Mouse (Mus musculus) MEL (cell line): ENCODE results near the gene Mrpl46. TPM values are rescaled to one million over a fixed set of nuclear protein-coding genes. Genes with fewer than 3 reads are reported as not detected.

Source experiments
- DNase-seq: peaks from one replicate; pipeline ENCODE4 v3.0.0; 2011; ENCODE audit warnings: low read depth, low spot score
- H3K27ac ChIP-seq: 2 replicates; pipeline ENCODE4 v1.5.1; 2012; ENCODE audit warnings: low read depth, mild to moderate bottlenecking, control low read depth, low read length, moderate library complexity; ENCODE audit not compliant: control insufficient read depth
- H3K27me3 ChIP-seq, 2 experiments: fragments of 150-350 bp in 1 of 2; sonication (generic) in 1 of 2; 2 replicates each; pipeline ENCODE4 v1.6.1; 2012; ENCODE audit warnings: low read length in 2 of 2, mild to moderate bottlenecking in 2 of 2, improper control_type of control experiment in 1 of 2, moderate library complexity in 1 of 2; ENCODE audit not compliant: insufficient read depth in 2 of 2, control insufficient read depth in 1 of 2
- H3K36me3 ChIP-seq, 2 experiments: 2 replicates each; pipeline ENCODE4 v1.6.1; 2012 to 2014; ENCODE audit warnings: low read length in 2 of 2, improper control_type of control experiment in 1 of 2, inconsistent platforms in 1 of 2, mild to moderate bottlenecking in 1 of 2; ENCODE audit not compliant: insufficient read depth in 2 of 2, control insufficient read depth in 1 of 2
- H3K4me1 ChIP-seq, 2 experiments: fragments of 150-350 bp in 1 of 2; sonication (generic) in 1 of 2; 2 replicates each; pipeline ENCODE4 v1.6.1; 2012; ENCODE audit warnings: low read length in 2 of 2, improper control_type of control experiment in 1 of 2, mild to moderate bottlenecking in 1 of 2; ENCODE audit not compliant: insufficient read depth in 2 of 2, control insufficient read depth in 1 of 2
- H3K4me3 ChIP-seq, 2 experiments: fragments of 150-350 bp in 1 of 2; sonication (generic) in 1 of 2; 2 replicates each; pipeline ENCODE4 v1.5.1; 2012; ENCODE audit warnings: low read depth in 2 of 2, low read length in 2 of 2, mild to moderate bottlenecking in 2 of 2, moderate library complexity in 2 of 2, control low read depth in 1 of 2, improper control_type of control experiment in 1 of 2; ENCODE audit not compliant: control insufficient read depth in 1 of 2, insufficient read depth in 1 of 2
- H3K79me2 ChIP-seq: 2 replicates; pipeline ENCODE4 v1.6.1; 2012; ENCODE audit warnings: mild to moderate bottlenecking, low read length, moderate library complexity; ENCODE audit not compliant: control insufficient read depth, poor library complexity, insufficient read depth
- H3K9ac ChIP-seq: 2 replicates; pipeline ENCODE4 v1.6.1; 2012; ENCODE audit warnings: low read depth, mild to moderate bottlenecking, control low read depth, low read length, moderate library complexity; ENCODE audit not compliant: control insufficient read depth, poor library complexity, severe bottlenecking
- H3K9me3 ChIP-seq: fragments of 150-350 bp; sonication (generic); replicated peaks from 2 replicates; pipeline ENCODE4 v1.6.1; 2012; ENCODE audit warnings: mild to moderate bottlenecking, low read length, improper control_type of control experiment, moderate library complexity; ENCODE audit not compliant: insufficient read depth
- CTCF ChIP-seq, 3 experiments: IDR thresholded peaks in 2 of 3; conservative IDR thresholded peaks in 1 of 3; 2 replicates each; pipeline ENCODE4 v1.5.1; 2011 to 2012; ENCODE audit warnings: low read length in 3 of 3, low read depth in 2 of 3, mild to moderate bottlenecking in 2 of 3, improper control_type of control experiment in 1 of 3, inconsistent platforms in 1 of 3, mixed read lengths in 1 of 3, moderate library complexity in 1 of 3; ENCODE audit not compliant: control insufficient read depth in 1 of 3, insufficient read depth in 1 of 3, poor library complexity in 1 of 3, severe bottlenecking in 1 of 3
- E2F4 ChIP-seq: IDR thresholded peaks from 2 replicates; pipeline ENCODE4 v1.6.1; 2011; ENCODE audit warnings: low read depth, low read length, improper control_type of control experiment, borderline replicate concordance
- GATA1 ChIP-seq: IDR thresholded peaks from 2 replicates; pipeline ENCODE4 v1.6.1; 2011; ENCODE audit warnings: low read depth, low read length, improper control_type of control experiment
- JUND ChIP-seq: IDR thresholded peaks from 2 replicates; pipeline ENCODE4 v1.6.1; 2011; ENCODE audit warnings: low read depth, mild to moderate bottlenecking, improper control_type of control experiment, low read length
- MAFK ChIP-seq: IDR thresholded peaks from 2 replicates; pipeline ENCODE4 v1.6.1; 2011; ENCODE audit warnings: low read depth, mild to moderate bottlenecking, low read length, improper control_type of control experiment, borderline replicate concordance
- MAZ ChIP-seq: IDR thresholded peaks from 2 replicates; pipeline ENCODE4 v1.6.1; 2012; ENCODE audit warnings: low read depth, mild to moderate bottlenecking, inconsistent platforms, low read length, improper control_type of control experiment
- MXI1 ChIP-seq: IDR thresholded peaks from 2 replicates; pipeline ENCODE4 v1.6.1; 2011; ENCODE audit warnings: mild to moderate bottlenecking, low read depth, low read length, improper control_type of control experiment
- MYB ChIP-seq: IDR thresholded peaks from 2 replicates; pipeline ENCODE4 v1.6.1; 2011; ENCODE audit warnings: mild to moderate bottlenecking, low read depth, low read length, improper control_type of control experiment
- NRF1 ChIP-seq: IDR thresholded peaks from 2 replicates; pipeline ENCODE4 v1.6.1; 2014; ENCODE audit warnings: low read depth, mild to moderate bottlenecking, inconsistent platforms, low read length, improper control_type of control experiment, moderate library complexity; ENCODE audit not compliant: poor library complexity, insufficient read depth, severe bottlenecking
- RAD21 ChIP-seq: IDR thresholded peaks from 2 replicates; pipeline ENCODE4 v1.6.1; 2011; ENCODE audit warnings: mild to moderate bottlenecking, low read depth, low read length, improper control_type of control experiment
- SIN3A ChIP-seq: IDR thresholded peaks from 2 replicates; pipeline ENCODE4 v1.6.1; 2012; ENCODE audit warnings: low read length, improper control_type of control experiment, inconsistent platforms
- TCF12 ChIP-seq: IDR thresholded peaks from 2 replicates; pipeline ENCODE4 v1.6.1; 2014; ENCODE audit warnings: low read depth, mild to moderate bottlenecking, inconsistent platforms, low read length, improper control_type of control experiment, moderate library complexity
- UBTF ChIP-seq: IDR thresholded peaks from 2 replicates; pipeline ENCODE4 v1.6.1; 2012; ENCODE audit warnings: low read depth, mild to moderate bottlenecking, inconsistent platforms, low read length, improper control_type of control experiment, moderate library complexity, borderline replicate concordance; ENCODE audit not compliant: insufficient read depth
- USF1 ChIP-seq: IDR thresholded peaks from 2 replicates; pipeline ENCODE4 v1.6.1; 2014; ENCODE audit warnings: low read depth, mild to moderate bottlenecking, inconsistent platforms, low read length, improper control_type of control experiment, moderate library complexity
- ZC3H11A ChIP-seq: IDR thresholded peaks from 2 replicates; pipeline ENCODE4 v1.6.1; 2012; ENCODE audit warnings: low read depth, mild to moderate bottlenecking, inconsistent platforms, low read length, improper control_type of control experiment
- ZMIZ1 ChIP-seq: IDR thresholded peaks from 2 replicates; pipeline ENCODE4 v1.6.1; 2012; ENCODE audit warnings: low read depth, mild to moderate bottlenecking, inconsistent platforms, low read length, improper control_type of control experiment, moderate library complexity
- ZNF384 ChIP-seq: IDR thresholded peaks from 2 replicates; pipeline ENCODE4 v1.6.1; 2012; ENCODE audit warnings: low read depth, mild to moderate bottlenecking, inconsistent platforms, low read length, improper control_type of control experiment
- polyA plus RNA-seq, 2 experiments: library from polyadenylated mRNA; stranded (reverse) in 1 of 2; unstranded in 1 of 2; fragments of >175 nt in 1 of 2; fragments of >200 nt in 1 of 2; gene quantifications; 2 replicates each; pipeline versions ENCODE4 v1.2.1 to v1.2.4; 2012; ENCODE audit warnings: low replicate concordance in 2 of 2, low read depth in 1 of 2; ENCODE audit not compliant: insufficient read length in 2 of 2, insufficient read depth in 1 of 2, missing spikeins in 1 of 2
- total RNA-seq: library from RNA; depleted of rRNA; stranded (reverse); fragments of 300-350 nt; gene quantifications from 2 replicates; pipeline ENCODE4 v1.2.3, GENCODE M21; 2012

Mrpl46 gene
- total and polyA plus RNA-seq, 3 experiments: 67.2 to 70.8 TPM; not detected in 1

DNA sequence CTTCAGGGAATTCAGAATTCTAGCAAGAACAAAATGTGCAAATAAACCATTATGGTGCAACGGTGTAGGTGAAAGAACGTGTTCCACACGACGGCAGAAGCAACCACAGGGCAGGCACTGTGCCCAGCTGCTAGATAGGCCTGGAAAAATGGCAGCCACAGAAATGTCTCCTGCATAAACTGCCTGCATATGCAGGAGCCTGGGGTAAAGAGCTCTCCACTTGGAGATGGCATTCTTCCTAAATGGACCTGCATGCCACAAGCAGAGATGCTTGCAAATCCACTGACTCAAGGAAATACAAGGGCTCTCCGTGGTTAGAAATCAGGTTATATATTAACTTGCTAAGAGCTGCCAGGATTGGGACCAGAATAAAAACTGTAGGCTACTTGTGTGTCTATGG, 4.6 kb downstream of the Mrpl46 start:
- Histone ChIP-seq H3K9ac (no peak overlapping the region), H3K4me3 (no peak overlapping the region), H3K27me3 (no peaks in the 10 kb centered on the region), H3K9me3 (no peaks in the 10 kb centered on the region), H3K4me1 (no peaks in the 10 kb centered on the region; a peak in 2 of 4 replicates), H3K36me3 (peaks cover 4 to 5% of the 10 kb centered on the region in 2 experiments), H3K27ac (no peak overlapping the region), H3K79me2 (peaks cover 14% of the 10 kb centered on the region)
- DNase-seq: no peak
- TF ChIP-seq E2F4 (no peak), RAD21 (no peak), USF1 (no peak), NRF1 (no peak), CTCF (IDR thresholded peaks at IDR 0.05 in 2 of 3, conservative IDR thresholded peaks at IDR 0.05 in 1 of 3; ENCODE audit: control insufficient read depth in 1 of 3, insufficient read depth in 1 of 3, low read depth in 2 of 3, low read length in 3 of 3, poor library complexity in 1 of 3, severe bottlenecking in 1 of 3) (no peak), ZNF384 (no peak), MYB (no peak), UBTF (no peak), ZMIZ1 (no peak), ZC3H11A (no peak), MAFK (no peak)

DNA sequence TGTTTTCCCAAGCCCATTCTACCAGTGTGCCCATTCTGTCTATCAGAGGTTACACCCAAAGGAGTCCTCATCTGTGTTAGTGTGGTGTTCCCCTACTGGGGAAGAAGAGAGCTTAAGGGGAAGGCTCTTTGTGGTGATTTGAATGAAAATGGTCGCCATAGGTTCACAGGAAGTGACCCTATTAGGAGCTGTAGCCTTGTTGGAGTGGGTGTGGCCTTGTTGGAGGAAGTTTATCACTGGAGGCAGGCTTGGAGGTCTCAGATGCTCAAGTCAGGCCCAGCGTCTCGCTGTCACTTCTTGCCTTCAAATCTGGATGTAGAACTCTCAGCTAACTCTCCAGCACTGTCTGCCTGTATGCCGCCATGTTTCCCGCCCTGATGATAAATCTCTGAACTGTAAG, 12.4 kb downstream of the Mrpl46 start:
- no peaks in the 10 kb centered on the region for H3K4me1 ChIP-seq
- no peak for TF ChIP-seq MAFK
- TF ChIP-seq GATA1: no peak
- no peak for TF ChIP-seq RAD21
- TF ChIP-seq MXI1: no peak
- no peak for TF ChIP-seq ZMIZ1
- no peak for TF ChIP-seq MAZ
- TF ChIP-seq NRF1: no peak
- no peak for TF ChIP-seq CTCF (IDR thresholded peaks at IDR 0.05 in 2 of 3, conservative IDR thresholded peaks at IDR 0.05 in 1 of 3; ENCODE audit: control insufficient read depth in 1 of 3, insufficient read depth in 1 of 3, low read depth in 2 of 3, low read length in 3 of 3, poor library complexity in 1 of 3, severe bottlenecking in 1 of 3)
- TF ChIP-seq TCF12: no peak
- TF ChIP-seq SIN3A: no peak
- no peak for TF ChIP-seq MYB
- no peak for TF ChIP-seq USF1
- no peak for TF ChIP-seq E2F4
- no peak for TF ChIP-seq JUND
- DNase-seq: no peak
- H3K79me2 ChIP-seq: no peaks in the 10 kb centered on the region
- H3K9me3 ChIP-seq: no peaks in the 10 kb centered on the region
- H3K4me3 ChIP-seq: no peak overlapping the region
- H3K27ac ChIP-seq: no peak overlapping the region
- H3K27me3 ChIP-seq: 0 out of 4 replicates have a peak, but pooled peaks cover 0 to 2% of the 10 kb centered on the region in 2 experiments
- H3K9ac ChIP-seq: no peak overlapping the region
- no peaks in the 10 kb centered on the region for H3K36me3 ChIP-seq
